Mouse (Mus musculus) ovary, postnatal 36 days (tissue): ENCODE results near the gene Fam163a.

Experiments used
- DNase-seq: peaks from one replicate; pipeline ENCODE4 v3.0.0; 2022; ENCODE audit warnings: low spot score, mixed read lengths

Gene Fam163a

GRCm38 (mm10) chr1:156201069-156201468, 3.8 kb downstream of the Fam163a start:
- no peak for DNase-seq

- DNase-seq: no peak
Observed at GRCm38 (mm10) chr1:156197588-156197987, 7.2 kb downstream of the Fam163a start.

GRCm38 (mm10) chr1:156193292-156193691, 11.5 kb downstream of the Fam163a start:
- DNase-seq: no peak

GRCm38 (mm10) chr1:156192853-156193252, 12.0 kb downstream of the Fam163a start:
- DNase-seq: no peak

GRCm38 (mm10) chr1:156186646-156187045, 18.2 kb downstream of the Fam163a start:
- no peak for DNase-seq

- DNase-seq: no peak
Observed at GRCm38 (mm10) chr1:156184158-156184571, 20.7 kb downstream of the Fam163a start.

GRCm38 (mm10) chr1:156183176-156183958, 21.5 kb downstream of the Fam163a start:
- DNase-seq: no peak

GRCm38 (mm10) chr1:156179875-156180274, 25.0 kb downstream of the Fam163a start:
- no peak for DNase-seq

GRCm38 (mm10) chr1:156168737-156169136, 36.1 kb downstream of the Fam163a start:
- DNase-seq: no peak

GRCm38 (mm10) chr1:156116770-156117169, 88.1 kb downstream of the Fam163a start:
- DNase-seq: no peak

GRCm38 (mm10) chr1:156113884-156114499, 90.8 kb downstream of the Fam163a start:
- DNase-seq: no peak

- no peak for DNase-seq
Observed at GRCm38 (mm10) chr1:156112142-156112541, 92.7 kb downstream of the Fam163a start.

GRCm38 (mm10) chr1:156111728-156112127, 93.1 kb downstream of the Fam163a start:
- no peak for DNase-seq

GRCm38 (mm10) chr1:156111090-156111489, 93.7 kb downstream of the Fam163a start:
- no peak for DNase-seq

GRCm38 (mm10) chr1:156108400-156108799, 96.4 kb downstream of the Fam163a start:
- no peak for DNase-seq

- DNase-seq: no peak
Observed at GRCm38 (mm10) chr1:156107424-156107823, 97.4 kb downstream of the Fam163a start.

- no peak for DNase-seq
Observed at GRCm38 (mm10) chr1:156105381-156105780, 99.4 kb downstream of the Fam163a start.

GRCm38 (mm10) chr1:156103763-156104162, 101.1 kb downstream of the Fam163a start:
- no peak for DNase-seq

- DNase-seq: no peak
Observed at GRCm38 (mm10) chr1:156091811-156092210, 113.0 kb downstream of the Fam163a start.

- no peak for DNase-seq
Observed at GRCm38 (mm10) chr1:156090042-156090441, 114.8 kb downstream of the Fam163a start.

- no peak for DNase-seq
Observed at GRCm38 (mm10) chr1:156089561-156089960, 115.3 kb downstream of the Fam163a start.

GRCm38 (mm10) chr1:156087586-156087985, 117.2 kb downstream of the Fam163a start:
- no peak for DNase-seq

- DNase-seq: no peak
Observed at GRCm38 (mm10) chr1:156085770-156086169, 119.1 kb downstream of the Fam163a start.

- DNase-seq: no peak
Observed at GRCm38 (mm10) chr1:156084603-156085002, 120.2 kb downstream of the Fam163a start.
